Mouse (Mus musculus) cerebral cortex, adult 2 months (tissue): ENCODE results near the gene Gm21876.

Source experiments
- WGBS: fragments of 180-500 bp; shearing (Covaris S2); methylation state at CpG from one replicate; pipeline ENCODE4 v1.1.7; 2018; 5-methylcytosine and 5-hydroxymethylcytosine counted together

The Gm21876 gene

DNA sequence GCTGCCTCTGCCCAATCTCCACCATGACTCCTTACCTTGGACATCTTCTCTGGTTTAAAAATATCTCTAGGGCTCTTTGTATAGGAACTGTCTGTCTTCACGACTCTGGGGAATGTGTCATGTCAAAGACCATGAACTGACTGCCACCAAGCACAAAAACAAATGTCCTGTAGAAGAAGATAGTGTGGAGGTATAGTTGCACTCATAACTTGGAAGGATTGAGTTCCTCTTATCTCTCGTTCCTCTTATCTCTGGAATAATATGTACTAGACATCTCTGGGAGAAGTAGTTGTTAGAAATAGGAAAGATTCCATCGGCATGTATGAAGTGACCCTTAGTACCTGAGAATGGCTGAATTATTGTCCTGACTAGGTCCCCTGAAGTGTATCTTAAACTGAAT lies at the start of gene Gm21876:
Gene Gm21876 (minus strand): TSS at position 101 of the 400 bp plus-strand sequence.
- WGBS, result 80% methylated on average over 3 of the region's 3 CpGs

DNA sequence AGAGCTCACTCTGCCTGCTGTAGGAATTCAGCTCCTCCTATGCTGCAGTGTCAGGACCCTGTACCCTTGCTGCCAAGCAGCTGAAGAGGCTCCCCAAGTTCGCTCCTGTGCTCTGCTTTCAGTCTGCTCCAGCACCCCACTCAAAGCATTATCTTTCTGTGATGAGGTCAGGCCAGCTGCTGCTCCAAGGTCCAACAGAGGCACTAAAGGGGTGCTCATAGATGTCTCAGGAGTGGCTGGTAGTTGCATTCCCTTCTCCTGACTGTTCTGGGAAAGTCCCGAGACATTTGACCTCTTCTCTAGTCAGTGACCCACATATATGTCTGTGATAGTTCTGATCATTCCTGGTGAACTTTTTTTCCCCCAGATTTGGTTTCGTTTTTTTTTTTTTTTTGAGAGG lies 45.0 kb upstream of the Gm21876 start:
- WGBS, result 59% methylated on average over 3 of the region's 3 CpGs

DNA sequence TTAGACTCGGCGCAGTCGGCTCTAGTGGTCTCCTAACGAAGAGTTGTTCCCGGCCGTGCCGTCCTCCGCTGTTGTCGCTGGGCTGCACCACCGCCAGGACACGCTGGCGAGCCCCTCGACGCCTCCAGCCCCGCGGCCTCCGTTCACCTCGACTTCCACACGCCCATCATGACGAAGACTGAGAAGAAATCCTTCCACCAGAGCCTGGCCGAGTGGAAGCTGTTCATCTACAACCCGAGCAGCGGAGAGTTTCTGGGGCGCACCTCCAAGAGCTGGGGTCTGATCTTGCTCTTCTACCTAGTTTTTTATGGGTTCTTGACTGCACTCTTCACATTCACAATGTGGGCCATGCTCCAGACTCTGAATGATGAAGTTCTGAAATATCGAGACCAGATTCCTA lies 28.8 kb downstream of the Gm21876 start:
- 93% methylated on average over 25 of the region's 25 CpGs for WGBS
